Mouse (Mus musculus) testis, postnatal 14 days (tissue): ENCODE measurements around the gene Arid3a.

ENCODE experiments used
- DNase-seq: peaks from one replicate; pipeline ENCODE4 v3.0.0; 2021; ENCODE audit warnings: low spot score

Gene Arid3a

DNA sequence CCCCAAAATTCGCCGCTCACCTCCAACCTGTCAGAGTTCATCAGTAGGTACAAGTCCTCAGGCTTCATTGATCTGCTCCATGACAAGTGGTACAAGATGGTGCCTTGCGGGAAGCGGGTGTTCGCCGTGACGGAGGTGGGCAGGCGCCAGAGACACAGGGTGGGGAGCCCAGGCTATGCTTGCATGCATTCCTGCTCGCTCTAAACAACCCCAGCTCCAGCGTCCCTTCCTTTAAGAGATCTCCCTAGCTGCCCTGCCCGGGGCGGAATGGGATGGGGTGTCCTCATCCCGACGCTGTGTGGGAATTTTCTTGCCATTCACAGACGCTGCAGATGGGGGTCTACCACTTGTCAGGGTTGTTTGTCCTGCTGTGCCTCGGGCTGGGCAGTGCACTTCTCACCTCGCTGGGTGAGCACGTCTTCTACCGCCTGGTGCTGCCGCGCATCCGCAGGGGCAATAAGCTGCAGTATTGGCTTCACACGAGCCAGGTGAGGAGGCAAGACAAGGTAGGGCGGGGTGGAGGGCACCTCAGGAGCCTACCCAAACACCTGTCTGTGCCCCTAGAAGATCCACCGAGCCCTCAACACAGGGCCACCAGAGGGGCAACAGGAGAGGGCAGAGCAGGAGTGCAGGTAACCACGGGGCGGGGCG is 49.4 kb downstream of the Arid3a start:
- DNase-seq: no peak

GRCm38 (mm10) chr10:79976722-79977107 is 49.9 kb downstream of the Arid3a start:
- no peak for DNase-seq

- no peak for DNase-seq
Measured at GRCm38 (mm10) chr10:79977324-79977723, 50.5 kb downstream of the Arid3a start.

DNA sequence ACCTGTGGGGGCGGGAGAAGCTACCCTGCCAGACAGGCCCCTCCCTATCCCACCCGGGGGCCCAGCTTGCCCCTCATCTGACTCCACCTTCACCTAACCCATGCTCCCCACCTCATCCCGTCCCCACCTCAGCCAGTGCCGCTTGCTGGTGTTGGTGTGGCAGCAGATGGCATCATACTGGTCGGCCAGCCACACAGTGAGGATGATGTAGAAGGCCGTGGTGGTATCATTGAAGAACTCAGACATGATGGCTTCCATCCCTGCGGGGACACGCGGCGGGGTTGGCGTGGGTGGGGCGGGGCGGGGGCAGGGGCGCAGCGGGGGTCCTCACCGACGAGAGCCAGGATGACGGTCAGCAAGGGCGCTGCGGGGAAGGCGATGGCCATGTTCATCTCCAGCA is 51.2 kb downstream of the Arid3a start:
- DNase-seq: no peak

GRCm38 (mm10) chr10:79979401-79980155 is 52.7 kb downstream of the Arid3a start:
- no peak for DNase-seq

DNA sequence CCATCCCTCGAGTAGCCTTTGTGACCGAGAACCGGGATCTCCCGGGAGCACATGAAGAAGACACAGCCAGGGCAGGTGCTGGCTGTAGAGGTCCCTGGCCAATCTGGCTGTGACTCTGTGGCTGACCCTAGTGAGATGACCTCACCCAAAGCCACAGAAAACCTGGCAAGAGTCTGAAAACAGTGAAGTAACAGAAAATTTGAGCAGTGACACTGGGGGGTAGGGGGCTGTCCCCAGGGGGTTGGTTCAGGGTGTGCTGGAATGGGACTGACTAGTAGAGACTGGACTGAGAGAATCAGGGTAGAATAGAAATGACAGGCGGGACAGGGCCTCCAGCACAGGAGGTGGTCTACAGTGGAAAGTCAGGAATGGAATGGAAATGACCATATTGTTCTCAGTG is 56.4 kb downstream of the Arid3a start:
- DNase-seq: no peak

- peak; percentile 77 for DNase-seq
Measured at GRCm38 (mm10) chr10:79983670-79984069, 56.8 kb downstream of the Arid3a start.

DNA sequence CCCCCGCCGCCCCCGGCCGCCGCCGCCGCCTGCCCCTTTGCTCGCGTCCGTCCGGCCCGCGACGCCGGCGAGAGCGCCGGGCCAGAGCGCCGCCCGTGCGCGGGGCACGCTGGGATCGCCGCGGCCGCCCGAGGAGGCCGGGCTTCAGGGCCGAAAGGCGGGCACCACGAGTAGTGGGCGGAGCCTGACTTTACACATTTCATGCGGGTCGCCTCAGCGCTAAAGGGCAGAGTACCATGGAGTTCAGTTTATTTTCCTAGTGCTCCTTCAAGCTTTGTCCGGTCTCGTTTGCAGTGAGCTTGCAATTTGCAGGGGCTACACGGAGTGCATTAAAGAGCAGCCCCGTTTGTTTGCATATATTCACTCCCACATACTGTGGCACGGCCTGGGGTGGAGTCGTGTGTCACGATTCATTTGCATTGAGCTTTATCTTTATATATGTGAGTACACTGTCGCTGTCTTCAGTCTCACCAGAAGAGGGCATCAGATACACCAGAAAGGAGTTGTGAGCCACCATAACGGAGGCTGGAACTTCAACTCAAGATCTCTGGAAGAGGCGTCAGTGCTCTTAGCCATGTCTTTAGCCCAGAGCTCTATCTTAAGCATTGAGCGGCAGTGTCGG is 57.5 kb downstream of the Arid3a start, which contains the start of gene Tmem259:
TSS of gene Tmem259 (minus strand) at position 136 of the 622 bp plus-strand sequence.
- peak; percentile 89 for DNase-seq

DNA sequence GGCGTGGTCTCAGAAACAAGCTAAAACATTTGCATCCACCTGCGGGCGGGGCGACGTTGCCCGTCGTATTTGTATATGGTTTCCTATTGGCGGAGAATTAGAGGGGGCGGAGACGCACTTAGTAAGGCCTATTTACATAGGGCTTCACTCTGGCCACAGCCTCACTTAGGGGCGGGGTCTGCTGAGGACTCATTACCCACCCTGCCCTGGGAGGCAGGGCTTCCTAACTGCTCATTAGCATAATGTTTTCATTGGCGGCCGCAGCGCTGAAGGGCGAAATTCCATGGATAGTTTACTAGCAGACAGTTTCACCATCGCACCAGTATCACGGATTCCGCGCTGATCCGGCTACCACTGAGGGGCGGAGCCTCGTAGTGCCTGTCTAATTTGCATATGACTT is 58.0 kb downstream of the Arid3a start:
- peak; percentile 98 for DNase-seq

- no peak for DNase-seq
Measured at GRCm38 (mm10) chr10:79985334-79986231, 58.7 kb downstream of the Arid3a start.

- no peak for DNase-seq
Measured at GRCm38 (mm10) chr10:79986232-79986878, 59.5 kb downstream of the Arid3a start.

GRCm38 (mm10) chr10:79986963-79987362 is 60.1 kb downstream of the Arid3a start:
- peak; percentile 83 for DNase-seq

- no peak for DNase-seq
Measured at GRCm38 (mm10) chr10:79987771-79988505, 61.1 kb downstream of the Arid3a start.

DNA sequence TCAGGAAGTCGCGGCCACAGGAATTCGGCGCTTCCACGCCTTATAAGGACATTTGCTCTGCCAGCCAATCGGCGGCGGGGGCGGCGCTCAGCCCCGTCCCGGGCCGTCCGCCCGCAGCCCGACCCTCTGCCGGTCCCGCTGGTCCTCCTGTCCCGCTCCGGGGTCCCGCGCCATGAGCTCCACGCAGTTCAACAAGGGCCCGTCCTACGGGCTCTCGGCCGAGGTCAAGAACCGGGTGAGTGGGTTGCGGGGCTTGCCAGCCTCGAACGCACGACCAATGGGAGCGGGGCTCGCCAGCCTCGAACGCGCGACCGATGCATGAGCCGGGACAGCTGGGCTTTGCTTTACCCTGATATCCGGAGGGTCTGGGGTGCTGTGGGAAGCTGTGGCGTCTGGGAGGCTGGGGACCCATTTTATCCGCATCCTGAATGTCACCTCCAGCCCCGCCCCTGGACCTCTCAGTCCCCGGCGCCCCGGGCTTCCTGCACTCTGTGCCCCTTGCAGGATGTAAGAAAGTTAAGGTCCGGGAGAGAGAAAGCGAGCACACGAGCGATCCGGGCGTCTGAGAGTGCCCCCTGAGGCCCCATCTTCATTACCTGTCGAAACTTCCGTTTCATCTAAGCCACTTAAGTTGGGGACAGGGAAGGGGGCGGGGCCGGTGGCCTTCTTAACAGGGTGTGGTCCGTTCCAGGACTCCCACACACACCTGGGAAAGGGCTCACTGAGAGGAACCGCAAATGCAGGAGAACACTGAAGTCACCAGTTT is 61.8 kb downstream of the Arid3a start, which contains the start of gene Cnn2:
TSS of gene Cnn2 (plus strand) at position 79 of the 766 bp plus-strand sequence.
- DNase-seq: no peak

GRCm38 (mm10) chr10:79989272-79989786 is 62.5 kb downstream of the Arid3a start:
- no peak for DNase-seq

DNA sequence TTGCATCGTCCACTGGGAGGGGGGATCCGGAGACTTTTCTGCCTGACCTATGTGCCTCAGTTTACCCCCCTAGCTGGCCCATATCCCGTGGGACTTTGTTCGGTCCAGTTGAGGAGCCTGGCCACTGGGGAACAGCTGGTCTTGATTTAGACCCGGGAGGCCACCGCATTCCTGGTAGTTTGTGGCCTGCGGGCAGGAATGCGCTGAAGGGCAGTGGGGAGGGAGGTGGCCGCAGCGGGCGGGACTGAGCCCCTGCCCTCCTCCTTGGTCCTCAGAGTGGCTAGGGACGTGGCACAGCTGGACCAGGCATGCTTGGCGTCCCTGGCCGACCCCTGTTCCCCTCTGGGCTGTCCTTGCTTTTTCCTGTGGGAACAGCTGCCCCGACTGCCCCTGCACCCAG is 63.0 kb downstream of the Arid3a start:
- DNase-seq: no peak

DNA sequence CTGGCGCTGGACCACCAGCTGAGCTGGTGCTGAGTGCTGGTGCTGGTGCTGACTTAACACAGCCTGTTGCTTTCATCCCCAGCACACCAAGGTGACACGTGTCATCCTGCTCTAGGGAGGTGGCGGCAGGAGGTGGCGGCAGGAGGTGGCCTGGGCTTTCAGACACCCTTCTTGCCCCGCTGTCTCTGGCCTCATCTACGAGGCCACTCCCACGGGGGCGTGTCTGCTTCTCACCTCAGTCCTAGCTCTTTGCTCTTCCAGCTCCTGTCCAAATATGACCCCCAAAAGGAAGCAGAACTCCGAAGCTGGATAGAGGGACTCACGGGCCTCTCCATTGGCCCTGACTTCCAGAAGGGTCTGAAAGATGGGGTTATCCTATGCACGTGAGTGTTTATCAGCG is 64.3 kb downstream of the Arid3a start:
- no peak for DNase-seq

- DNase-seq: no peak
Measured at GRCm38 (mm10) chr10:79991548-79991947, 64.7 kb downstream of the Arid3a start.

DNA sequence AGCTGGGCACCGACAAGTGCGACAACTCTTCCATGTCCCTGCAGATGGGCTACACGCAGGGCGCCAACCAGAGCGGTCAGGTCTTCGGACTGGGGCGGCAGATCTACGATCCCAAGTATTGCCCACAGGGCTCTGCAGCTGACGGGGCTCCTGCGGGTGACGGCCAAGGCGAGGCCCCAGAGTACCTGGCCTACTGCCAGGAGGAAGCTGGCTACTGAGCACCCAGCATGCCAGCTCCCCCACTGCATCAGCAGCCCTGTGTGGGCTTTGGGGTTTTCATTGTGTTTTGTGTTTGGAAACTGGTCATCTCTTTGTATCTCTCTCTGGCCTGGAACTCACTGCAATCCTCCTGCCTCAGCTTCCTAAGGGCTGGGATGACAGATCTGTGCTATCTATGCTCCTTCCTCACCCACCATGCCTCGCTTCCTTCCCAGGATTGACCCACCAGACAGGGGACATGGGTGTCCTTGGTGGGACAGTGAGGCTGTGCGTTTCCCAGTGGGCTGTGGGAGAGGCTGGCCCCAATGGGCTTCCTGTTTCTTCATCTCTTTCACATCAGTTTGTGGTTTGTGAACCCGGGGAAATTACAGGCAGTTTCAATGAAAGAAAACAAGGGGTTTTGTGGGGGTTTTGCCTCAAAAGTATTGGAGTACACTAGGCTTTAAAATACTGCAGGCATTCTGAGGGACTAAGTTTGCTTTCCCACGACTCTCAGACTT is 67.7 kb downstream of the Arid3a start:
- DNase-seq: no peak
